Mouse (Mus musculus) ES-Bruce4 (cell line): ENCODE results near the gene Il1rl1. TPM values are rescaled to one million over a fixed set of nuclear protein-coding genes. Genes with fewer than 3 reads are reported as not detected.

ENCODE experiments used
- H3K27ac ChIP-seq: 2 replicates; pipeline ENCODE4 v1.5.1; 2012; ENCODE audit warnings: low read length, inconsistent platforms; ENCODE audit not compliant: insufficient read depth
- H3K27me3 ChIP-seq: 2 replicates; pipeline ENCODE4 v1.6.1; 2012; ENCODE audit warnings: mild to moderate bottlenecking, low read length, inconsistent platforms; ENCODE audit not compliant: control insufficient read depth, poor library complexity, insufficient read depth, severe bottlenecking
- H3K36me3 ChIP-seq: 2 replicates; pipeline ENCODE4 v1.6.1; 2012; ENCODE audit warnings: inconsistent platforms, mild to moderate bottlenecking, low read length, moderate library complexity; ENCODE audit not compliant: control insufficient read depth, poor library complexity, insufficient read depth, severe bottlenecking
- H3K4me1 ChIP-seq: one replicate; pipeline ENCODE4 v1.8.1; 2011; ENCODE audit warnings: low read length; ENCODE audit not compliant: control insufficient read depth, insufficient read depth
- H3K4me3 ChIP-seq: 2 replicates; pipeline ENCODE4 v1.5.1; 2011; ENCODE audit warnings: low read depth, mild to moderate bottlenecking, low read length
- H3K9ac ChIP-seq: 2 replicates; pipeline ENCODE4 v1.6.1; 2012; ENCODE audit warnings: low read depth, mild to moderate bottlenecking, inconsistent platforms; ENCODE audit not compliant: poor library complexity, severe bottlenecking
- H3K9me3 ChIP-seq: replicated peaks from 2 replicates; pipeline ENCODE4 v1.6.1; 2012; ENCODE audit warnings: mild to moderate bottlenecking, low read length, inconsistent platforms; ENCODE audit not compliant: control insufficient read depth, poor library complexity, insufficient read depth, severe bottlenecking
- CTCF ChIP-seq: IDR thresholded peaks from one replicate; pipeline ENCODE4 v1.8.1; 2011; ENCODE audit warnings: low read depth, low read length
- EP300 ChIP-seq: IDR thresholded peaks from 2 replicates; pipeline ENCODE4 v1.6.1; 2011; ENCODE audit warnings: low read depth, low read length; ENCODE audit not compliant: insufficient read depth
- POLR2A ChIP-seq: IDR thresholded peaks from one replicate; pipeline ENCODE4 v1.8.1; 2011; ENCODE audit warnings: low read length; ENCODE audit not compliant: insufficient read depth
- polyA plus RNA-seq: library from polyadenylated mRNA; stranded (reverse); fragments of >200 nt; gene quantifications from 2 replicates; pipeline ENCODE4 v1.2.4, GENCODE M21; 2011; ENCODE audit warnings: low read depth; ENCODE audit not compliant: missing spikeins, insufficient read depth, insufficient read length

Gene Il1rl1
- polyA plus RNA-seq, 1 experiment, result 0.18 TPM

GRCm38 (mm10) chr1:40427901-40428300, 1.5 kb upstream of the Il1rl1 start:
- TF ChIP-seq POLR2A (no peak), EP300 (no peak), CTCF (no peak)
- Histone ChIP-seq H3K27ac (no peak overlapping the region), H3K36me3 (no peaks in the 10 kb centered on the region), H3K9ac (no peak overlapping the region), H3K4me1 (no peaks in the 10 kb centered on the region), H3K27me3 (no peaks in the 10 kb centered on the region), H3K4me3 (no peak overlapping the region), H3K9me3 (no peaks in the 10 kb centered on the region)

- H3K4me3 ChIP-seq, result no peak overlapping the region
- no peaks in the 10 kb centered on the region for H3K4me1 ChIP-seq
- H3K27me3 ChIP-seq, result no peaks in the 10 kb centered on the region
- TF ChIP-seq CTCF, result no peak
- no peak for TF ChIP-seq EP300
- no peak for TF ChIP-seq POLR2A
- no peaks in the 10 kb centered on the region for H3K36me3 ChIP-seq
- no peaks in the 10 kb centered on the region for H3K9me3 ChIP-seq
- no peak overlapping the region for H3K9ac ChIP-seq
- H3K27ac ChIP-seq, result no peak overlapping the region
Observed at GRCm38 (mm10) chr1:40430143-40430834, 919 bp downstream of the Il1rl1 start.

- Histone ChIP-seq H3K36me3 (no peaks in the 10 kb centered on the region), H3K27me3 (no peaks in the 10 kb centered on the region)
- no peak for TF ChIP-seq CTCF
- no peak for TF ChIP-seq EP300
- TF ChIP-seq POLR2A, result no peak
Observed at GRCm38 (mm10) chr1:40432169-40432568, 2.8 kb downstream of the Il1rl1 start.

GRCm38 (mm10) chr1:40435936-40436335, 6.6 kb downstream of the Il1rl1 start:
- Histone ChIP-seq H3K9me3 (no peaks in the 10 kb centered on the region), H3K4me1 (no peaks in the 10 kb centered on the region), H3K36me3 (no peaks in the 10 kb centered on the region), H3K27ac (no peak overlapping the region), H3K27me3 (no peaks in the 10 kb centered on the region), H3K9ac (no peak overlapping the region), H3K4me3 (no peak overlapping the region)
- TF ChIP-seq CTCF, result no peak
- no peak for TF ChIP-seq POLR2A
- TF ChIP-seq EP300, result no peak

More at GRCm38 (mm10) chr1:40432169-40432568, 2.8 kb downstream of the Il1rl1 start:
- Histone ChIP-seq H3K9ac (no peak overlapping the region), H3K9me3 (no peaks in the 10 kb centered on the region), H3K4me1 (no peaks in the 10 kb centered on the region), H3K27ac (no peak overlapping the region), H3K4me3 (no peak overlapping the region)

GRCm38 (mm10) chr1:40437340-40437739, 8.0 kb downstream of the Il1rl1 start:
- H3K36me3 ChIP-seq, result no peaks in the 10 kb centered on the region
- no peaks in the 10 kb centered on the region for H3K9me3 ChIP-seq
- no peak for TF ChIP-seq POLR2A
- no peak for TF ChIP-seq CTCF
- TF ChIP-seq EP300, result no peak
- H3K27ac ChIP-seq, result no peak overlapping the region
- no peak overlapping the region for H3K4me3 ChIP-seq
- no peaks in the 10 kb centered on the region for H3K4me1 ChIP-seq
- no peak overlapping the region for H3K9ac ChIP-seq
- no peaks in the 10 kb centered on the region for H3K27me3 ChIP-seq

- H3K9ac ChIP-seq, result no peak overlapping the region
- TF ChIP-seq EP300, result no peak
- no peak for TF ChIP-seq POLR2A
- TF ChIP-seq CTCF, result no peak
Observed at GRCm38 (mm10) chr1:40439504-40439903, 10.1 kb downstream of the Il1rl1 start.

More at GRCm38 (mm10) chr1:40439504-40439903, 10.1 kb downstream of the Il1rl1 start:
- Histone ChIP-seq H3K9me3 (no peaks in the 10 kb centered on the region), H3K27me3 (no peaks in the 10 kb centered on the region), H3K36me3 (no peaks in the 10 kb centered on the region), H3K27ac (no peak overlapping the region), H3K4me1 (no peaks in the 10 kb centered on the region), H3K4me3 (no peak overlapping the region)
